Mouse (Mus musculus) spleen, adult 2 months (tissue): ENCODE data around the gene Unc45a.

Experiments
- CTCF ChIP-seq: fragments of 200-500 bp; IDR thresholded peaks from 2 replicates; pipeline ENCODE4 v1.5.1; 2011; ENCODE audit warnings: mild to moderate bottlenecking, inconsistent platforms; ENCODE audit not compliant: insufficient read depth, insufficient read length, insufficient replicate concordance; ENCODE audit errors: extremely low read depth
- POLR2A ChIP-seq: fragments of 200-500 bp; IDR thresholded peaks from 2 replicates; pipeline ENCODE4 v1.6.1; 2011; ENCODE audit warnings: low read depth, low read length, inconsistent platforms

DNA sequence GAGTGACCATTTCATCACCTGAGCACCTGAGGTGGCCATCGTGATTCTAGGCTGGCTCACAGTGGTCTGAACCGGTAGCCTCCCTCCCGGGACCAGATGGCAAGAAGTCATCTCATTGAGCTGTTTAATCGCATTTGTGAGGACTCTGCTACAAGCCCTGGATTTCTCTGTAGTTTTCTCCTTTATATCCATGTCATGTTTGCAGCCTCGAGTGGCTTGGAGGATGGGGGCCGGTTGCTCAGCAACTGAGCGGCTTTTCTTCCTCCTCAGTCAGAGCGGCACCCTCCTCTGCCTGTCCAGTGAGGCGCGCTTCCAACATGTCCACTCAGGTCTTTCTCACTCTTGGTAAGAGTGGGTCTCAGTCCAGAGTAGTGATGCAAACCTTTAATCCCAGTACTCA lies 35.4 kb upstream of the Unc45a start:
- no peak for TF ChIP-seq CTCF
- no peak for TF ChIP-seq POLR2A
